Mouse (Mus musculus): Measurements from ENCODE around the gene Dhdh. TPM values are rescaled to one million over a fixed set of nuclear protein-coding genes. Genes with fewer than 3 reads are reported as not detected.
"Not testable (repeated sequence)": the region's sequence is repeated elsewhere in the genome, so short reads cannot be mapped to it uniquely, and the experiment has no call there.

Gene Dhdh
- polyA plus RNA-seq, 1 experiment from 2014 or later, result 3.4 TPM

- Histone ChIP-seq H3K36me3 (ENCODE audit: control insufficient read depth, insufficient read depth) (peaks cover 20% of the 10 kb centered on the region), H3K4me1 (ENCODE audit: control insufficient read depth, insufficient read depth, low read length) (peaks cover 11% of the 10 kb centered on the region)
- under 1% methylated on average over 58 of the region's 58 CpGs for WGBS
Observed at GRCm38 (mm10) chr7:45466283-45467089, 22.1 kb downstream of the Dhdh start, which contains the start of gene Bax. TSS of gene Bax (minus strand) at chr7:45466898.

GRCm38 (mm10) chr7:45465549-45465948 lies 23.1 kb downstream of the Dhdh start:
- no peak for ATAC-seq (replicated peaks; ENCODE audit: extremely low read depth, insufficient read depth, low FRiP score)
- Histone ChIP-seq H3K4me1 (ENCODE audit: control insufficient read depth, insufficient read depth, low read length) (peaks cover 18% of the 10 kb centered on the region), H3K36me3 (ENCODE audit: control insufficient read depth, insufficient read depth) (peaks cover 20% of the 10 kb centered on the region), H3K27me3 (ENCODE audit: control insufficient read depth, insufficient read depth, low read length) (no peaks in the 10 kb centered on the region), H3K4me2 (ENCODE audit: low read depth, low read length) (peak overlapping the region; percentile 71), H3K9me3 (replicated peaks; ENCODE audit: control insufficient read depth, low read length) (no peaks in the 10 kb centered on the region), H3K4me3 (ENCODE audit: low read length) (peak overlapping the region; percentile 86), H3K9ac (ENCODE audit: low read length) (peak overlapping the region; percentile 81), H3K27ac (ENCODE audit: low read length) (no peak overlapping the region)
- 73% methylated on average over 9 of the region's 9 CpGs for WGBS

More at GRCm38 (mm10) chr7:45466283-45467089, 22.1 kb downstream of the Dhdh start, which contains the start of gene Bax:
- H3K9ac ChIP-seq (ENCODE audit: low read length), result peak within 1 kb of the TSS; percentile 81
- peak within 1 kb of the TSS; percentile 71 for H3K4me2 ChIP-seq (ENCODE audit: low read depth, low read length)
- no peaks in the 10 kb centered on the region for H3K9me3 ChIP-seq (replicated peaks; ENCODE audit: control insufficient read depth, low read length)
- H3K27ac ChIP-seq (ENCODE audit: low read length), result peak within 1 kb of the TSS; percentile 53
- peak; percentile 81 for ATAC-seq (replicated peaks; ENCODE audit: extremely low read depth, insufficient read depth, low FRiP score)
- H3K4me3 ChIP-seq (ENCODE audit: low read length), result peak within 1 kb of the TSS; percentile 86
- H3K27me3 ChIP-seq (ENCODE audit: control insufficient read depth, insufficient read depth, low read length), result no peaks in the 10 kb centered on the region

- WGBS, result 93% methylated on average over 12 of the region's 12 CpGs
- H3K27me3 ChIP-seq (ENCODE audit: control insufficient read depth, insufficient read depth, low read length), result no peaks in the 10 kb centered on the region
- no peak overlapping the region for H3K4me2 ChIP-seq (ENCODE audit: low read depth, low read length)
- no peak for ATAC-seq (replicated peaks; ENCODE audit: extremely low read depth, insufficient read depth, low FRiP score)
- H3K4me1 ChIP-seq (ENCODE audit: control insufficient read depth, insufficient read depth, low read length), result peaks cover 22% of the 10 kb centered on the region
- no peaks in the 10 kb centered on the region for H3K9me3 ChIP-seq (replicated peaks; ENCODE audit: control insufficient read depth, low read length)
- H3K9ac ChIP-seq (ENCODE audit: low read length), result no peak overlapping the region
- H3K36me3 ChIP-seq (ENCODE audit: control insufficient read depth, insufficient read depth), result peaks cover 20% of the 10 kb centered on the region
- no peak overlapping the region for H3K4me3 ChIP-seq (ENCODE audit: low read length)
- H3K27ac ChIP-seq (ENCODE audit: low read length), result no peak overlapping the region
Observed at GRCm38 (mm10) chr7:45465112-45465511, 23.5 kb downstream of the Dhdh start.

GRCm38 (mm10) chr7:45463987-45464778 lies 24.4 kb downstream of the Dhdh start:
- no peak overlapping the region for H3K4me2 ChIP-seq (ENCODE audit: low read depth, low read length)
- peaks cover 20% of the 10 kb centered on the region for H3K36me3 ChIP-seq (ENCODE audit: control insufficient read depth, insufficient read depth)
- 90% methylated on average over 7 of the region's 7 CpGs for WGBS
- no peak overlapping the region for H3K27ac ChIP-seq (ENCODE audit: low read length)
- H3K4me3 ChIP-seq (ENCODE audit: low read length), result no peak overlapping the region
- no peak overlapping the region for H3K9ac ChIP-seq (ENCODE audit: low read length)
- peaks cover 24% of the 10 kb centered on the region for H3K4me1 ChIP-seq (ENCODE audit: control insufficient read depth, insufficient read depth, low read length)
- no peak for ATAC-seq (replicated peaks; ENCODE audit: extremely low read depth, insufficient read depth, low FRiP score)
- H3K9me3 ChIP-seq (replicated peaks; ENCODE audit: control insufficient read depth, low read length), result no peaks in the 10 kb centered on the region
- no peaks in the 10 kb centered on the region for H3K27me3 ChIP-seq (ENCODE audit: control insufficient read depth, insufficient read depth, low read length)

GRCm38 (mm10) chr7:45462868-45463267 lies 25.7 kb downstream of the Dhdh start:
- H3K27me3 ChIP-seq (ENCODE audit: control insufficient read depth, insufficient read depth, low read length); H3K4me3 ChIP-seq (ENCODE audit: low read length); H3K4me2 ChIP-seq (ENCODE audit: low read depth, low read length); H3K9me3 ChIP-seq (replicated peaks; ENCODE audit: control insufficient read depth, low read length); H3K9ac ChIP-seq (ENCODE audit: low read length); H3K27ac ChIP-seq (ENCODE audit: low read length); ATAC-seq (replicated peaks; ENCODE audit: extremely low read depth, insufficient read depth, low FRiP score): not testable (repeated sequence)
- WGBS, result 76% methylated on average over 4 of the region's 4 CpGs
- peaks cover 29% of the 10 kb centered on the region for H3K4me1 ChIP-seq (ENCODE audit: control insufficient read depth, insufficient read depth, low read length)
- H3K36me3 ChIP-seq (ENCODE audit: control insufficient read depth, insufficient read depth), result peaks cover 24% of the 10 kb centered on the region

- H3K4me3 ChIP-seq (ENCODE audit: low read length), result no peak overlapping the region
- H3K27me3 ChIP-seq (ENCODE audit: control insufficient read depth, insufficient read depth, low read length), result no peaks in the 10 kb centered on the region
- H3K27ac ChIP-seq (ENCODE audit: low read length), result no peak overlapping the region
- WGBS, result 88% methylated on average over 4 of the region's 4 CpGs
- no peaks in the 10 kb centered on the region for H3K9me3 ChIP-seq (replicated peaks; ENCODE audit: control insufficient read depth, low read length)
- no peak overlapping the region for H3K9ac ChIP-seq (ENCODE audit: low read length)
- H3K4me1 ChIP-seq (ENCODE audit: control insufficient read depth, insufficient read depth, low read length), result peaks cover 33% of the 10 kb centered on the region
- H3K36me3 ChIP-seq (ENCODE audit: control insufficient read depth, insufficient read depth), result peaks cover 28% of the 10 kb centered on the region
- no peak for ATAC-seq (replicated peaks; ENCODE audit: extremely low read depth, insufficient read depth, low FRiP score)
- no peak overlapping the region for H3K4me2 ChIP-seq (ENCODE audit: low read depth, low read length)
Observed at GRCm38 (mm10) chr7:45462325-45462724, 26.3 kb downstream of the Dhdh start.

- Histone ChIP-seq H3K4me1 (ENCODE audit: control insufficient read depth, insufficient read depth, low read length) (peaks cover 35% of the 10 kb centered on the region), H3K27ac (ENCODE audit: low read length) (no peak overlapping the region; the same call in 1 of the 2 replicates), H3K36me3 (ENCODE audit: control insufficient read depth, insufficient read depth) (peaks cover 31% of the 10 kb centered on the region), H3K4me3 (ENCODE audit: low read length) (no peak overlapping the region), H3K4me2 (ENCODE audit: low read depth, low read length) (no peak overlapping the region), H3K9ac (ENCODE audit: low read length) (no peak overlapping the region), H3K27me3 (ENCODE audit: control insufficient read depth, insufficient read depth, low read length) (no peaks in the 10 kb centered on the region), H3K9me3 (replicated peaks; ENCODE audit: control insufficient read depth, low read length) (no peaks in the 10 kb centered on the region)
- 93% methylated on average over 4 of the region's 4 CpGs for WGBS
- no peak for ATAC-seq (replicated peaks; ENCODE audit: extremely low read depth, insufficient read depth, low FRiP score)
Observed at GRCm38 (mm10) chr7:45461781-45462180, 26.8 kb downstream of the Dhdh start.

- no peak for ATAC-seq (replicated peaks; ENCODE audit: extremely low read depth, insufficient read depth, low FRiP score)
- WGBS, result 50% methylated on average over 5 of the region's 5 CpGs
- Histone ChIP-seq H3K9me3 (replicated peaks; ENCODE audit: control insufficient read depth, low read length) (no peaks in the 10 kb centered on the region), H3K9ac (ENCODE audit: low read length) (peak overlapping the region; percentile 75; the same call in 1 of the 2 replicates), H3K27me3 (ENCODE audit: control insufficient read depth, insufficient read depth, low read length) (no peaks in the 10 kb centered on the region), H3K4me2 (ENCODE audit: low read depth, low read length) (peak overlapping the region; percentile 21; the same call in 1 of the 2 replicates), H3K27ac (ENCODE audit: low read length) (peak overlapping the region; percentile 90), H3K4me1 (ENCODE audit: control insufficient read depth, insufficient read depth, low read length) (peaks cover 40% of the 10 kb centered on the region), H3K4me3 (ENCODE audit: low read length) (no peak overlapping the region), H3K36me3 (ENCODE audit: control insufficient read depth, insufficient read depth) (peaks cover 31% of the 10 kb centered on the region)
Observed at GRCm38 (mm10) chr7:45461326-45461725, 27.3 kb downstream of the Dhdh start.
